Mouse (Mus musculus) liver, embryonic 18 days (tissue): ENCODE results near the gene Pdzd9. TPM values are rescaled to one million over a fixed set of nuclear protein-coding genes. Genes with fewer than 3 reads are reported as not detected.

Experiments
- polyA plus RNA-seq: library from polyadenylated mRNA; depleted of rRNA; stranded (reverse); fragments of >200 nt; gene quantifications from 2 replicates; pipeline ENCODE4 v1.2.3, GENCODE M21; 2012; rRNA removed

Gene Pdzd9
- polyA plus RNA-seq, result 0.02 TPM in 1 of 2 replicates, not detected in the other

GRCm38 (mm10) chr7:120670153-120670875 is at the start of gene Pdzd9:
TSS of gene Pdzd9 (minus strand) at chr7:120670343.

GRCm38 (mm10) chr7:120677001-120677643 is 7.0 kb upstream of the Pdzd9 start, which contains the start of gene Mosmo:
TSS of gene Mosmo (plus strand) at chr7:120677618.

GRCm38 (mm10) chr7:120634711-120635361 is 35.3 kb downstream of the Pdzd9 start, which contains the start of gene Uqcrc2:
TSS of gene Uqcrc2 (plus strand) at chr7:120635176.

Other genes starting within 250 kb of the Pdzd9 start
- 135 and 141 TPM in 2 replicates for gene Uqcrc2, start 35.2 kb downstream of the Pdzd9 start, polyA plus RNA-seq
- gene Mosmo, start 7.3 kb upstream of the Pdzd9 start, polyA plus RNA-seq, result 8.9 and 10.5 TPM in 2 replicates
- gene Vwa3a, start 69.0 kb upstream of the Pdzd9 start, polyA plus RNA-seq, result 0.19 and 0.31 TPM in 2 replicates
- gene Gm5737, start 142.0 kb upstream of the Pdzd9 start, polyA plus RNA-seq, result not detected in 2 replicates
- 22.6 and 28.2 TPM in 2 replicates for gene Eef2k, start 172.5 kb upstream of the Pdzd9 start, polyA plus RNA-seq
- 6.5 and 8.2 TPM in 2 replicates for gene Polr3e, start 247.4 kb upstream of the Pdzd9 start, polyA plus RNA-seq